Mouse (Mus musculus) liver, embryonic 16.5 days (tissue): ENCODE data around the gene Ankrd22. TPM values are rescaled to one million over a fixed set of nuclear protein-coding genes. Genes with fewer than 3 reads are reported as not detected.

ENCODE experiments used
- ATAC-seq: fragments of 200-750 bp; cut with Nextera tagmentation; 2 replicates; pipeline ENCODE4 v1.8.0; 2017; ENCODE audit warnings: low read depth, mild to moderate bottlenecking, moderate number of reproducible peaks, moderate library complexity
- H3K27ac ChIP-seq: fragments of 300-500 bp; sonication (generic); 2 replicates; pipeline ENCODE4 v1.5.1; 2014; ENCODE audit warnings: mild to moderate bottlenecking, low read length
- H3K27me3 ChIP-seq: fragments of 300-500 bp; sonication (generic); 2 replicates; pipeline ENCODE4 v1.6.1; 2014; ENCODE audit warnings: low read depth, low read length, mixed read lengths; ENCODE audit not compliant: control insufficient read depth, insufficient read depth
- H3K36me3 ChIP-seq: fragments of 300-500 bp; sonication (generic); 2 replicates; pipeline ENCODE4 v1.6.1; 2014; ENCODE audit warnings: mild to moderate bottlenecking; ENCODE audit not compliant: control insufficient read depth, insufficient read depth
- H3K4me1 ChIP-seq: fragments of 300-500 bp; sonication (generic); 2 replicates; pipeline ENCODE4 v1.6.1; 2014; ENCODE audit warnings: low read depth, low read length, mixed read lengths; ENCODE audit not compliant: control insufficient read depth
- H3K4me2 ChIP-seq: fragments of 300-500 bp; sonication (generic); 2 replicates; pipeline ENCODE4 v1.6.1; 2014; ENCODE audit warnings: low read depth, low read length, mixed read lengths
- H3K4me3 ChIP-seq: fragments of 300-500 bp; sonication (generic); 2 replicates; pipeline ENCODE4 v1.5.1; 2014; ENCODE audit warnings: low read depth, mild to moderate bottlenecking, low read length
- H3K9ac ChIP-seq: fragments of 300-500 bp; sonication (generic); 2 replicates; pipeline ENCODE4 v1.6.1; 2014; ENCODE audit warnings: low read depth, low read length
- H3K9me3 ChIP-seq: fragments of 300-500 bp; sonication (generic); replicated peaks from 2 replicates; pipeline ENCODE4 v1.6.1; 2016; ENCODE audit warnings: low read length; ENCODE audit not compliant: control insufficient read depth
- WGBS: fragments of 180-500 bp; shearing (Covaris S2); extraction: QIAGEN DNeasy Blood & Tissue Kit; methylation state at CpG from one replicate; pipeline ENCODE4 v1.1.7; 2014; ENCODE audit not compliant: insufficient replicate concordance; 5-methylcytosine and 5-hydroxymethylcytosine counted together
- polyA plus RNA-seq: library from polyadenylated mRNA; unstranded; fragments of >200 nt; fragmentation: Nextera tagmentation; extraction: Ambion mirVana; gene quantifications from 2 replicates; pipeline ENCODE4 v1.2.1, GENCODE M21; 2015

Ankrd22 gene
- polyA plus RNA-seq, 1 experiment from 2014 or later, result 0.52 TPM

- H3K4me1 ChIP-seq, result no peaks in the 10 kb centered on the region
- H3K27ac ChIP-seq, result no peak overlapping the region
- WGBS, result 63% methylated on average over 6 of the region's 6 CpGs
- H3K9ac ChIP-seq, result no peak overlapping the region
- H3K9me3 ChIP-seq, result no peaks in the 10 kb centered on the region
- H3K27me3 ChIP-seq, result no peaks in the 10 kb centered on the region
- no peak overlapping the region for H3K4me2 ChIP-seq
- H3K36me3 ChIP-seq, result no peaks in the 10 kb centered on the region
- ATAC-seq, result no peak
- no peak overlapping the region for H3K4me3 ChIP-seq
Measured at GRCm38 (mm10) chr19:34138720-34139430, 27.0 kb downstream of the Ankrd22 start.

DNA sequence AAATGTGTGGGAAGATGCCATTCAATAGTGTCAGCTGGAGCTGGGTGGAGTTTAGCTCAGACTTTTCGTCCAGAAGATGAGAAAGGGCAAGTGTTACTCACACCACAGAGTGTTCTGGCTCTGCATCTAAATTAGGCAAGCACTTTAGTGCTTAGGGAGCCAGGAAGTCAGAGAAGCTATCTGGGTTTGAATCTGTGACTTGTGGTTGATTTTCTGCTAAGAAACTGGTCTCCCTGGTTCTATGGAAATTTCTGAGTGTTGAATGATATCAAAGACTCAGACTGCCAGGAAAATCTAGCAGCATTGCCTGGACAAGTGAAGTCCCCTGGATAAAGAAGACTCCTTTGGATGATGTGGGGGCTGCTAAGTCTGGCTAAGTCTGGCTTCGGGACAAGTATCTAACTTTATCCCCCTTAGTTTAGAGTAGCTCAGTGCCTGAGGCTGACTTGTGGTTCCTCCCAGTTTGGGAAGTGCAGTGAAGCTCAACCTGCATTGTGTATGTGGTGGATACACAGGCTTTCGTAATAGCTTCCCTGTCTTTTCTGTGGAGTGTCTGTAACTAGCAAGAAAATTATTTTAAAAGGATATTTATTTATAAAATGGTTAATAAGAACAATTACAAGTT, 45.6 kb downstream of the Ankrd22 start:
- Histone ChIP-seq H3K4me3 (no peak overlapping the region), H3K27ac (no peak overlapping the region), H3K4me2 (no peak overlapping the region), H3K27me3 (no peaks in the 10 kb centered on the region), H3K9me3 (no peaks in the 10 kb centered on the region), H3K9ac (no peak overlapping the region), H3K36me3 (no peaks in the 10 kb centered on the region), H3K4me1 (no peaks in the 10 kb centered on the region)
- no peak for ATAC-seq
- WGBS, result 24% methylated on average over 3 of the region's 3 CpGs

DNA sequence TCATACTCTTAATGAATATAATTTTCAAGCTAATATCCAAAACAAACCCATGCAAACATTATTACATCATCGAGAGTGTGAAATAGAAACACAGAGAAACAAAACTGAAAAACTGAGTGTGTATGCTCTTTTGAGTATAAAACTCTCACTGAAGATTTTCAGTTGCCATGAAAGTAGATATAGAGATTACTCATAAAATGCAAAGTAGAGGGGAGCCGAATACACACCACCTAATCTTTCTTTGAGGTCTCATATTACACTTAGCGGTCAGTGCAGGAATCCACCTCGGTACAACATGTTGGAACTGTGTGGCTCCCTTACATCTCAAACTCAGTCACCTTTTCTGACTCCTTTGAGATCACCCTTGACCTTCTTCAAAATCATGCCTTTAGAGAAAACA, 46.2 kb downstream of the Ankrd22 start:
- H3K27me3 ChIP-seq, result no peaks in the 10 kb centered on the region
- ATAC-seq, result no peak
- no peaks in the 10 kb centered on the region for H3K4me1 ChIP-seq
- WGBS, result 58% methylated on average over 4 of the region's 4 CpGs
- H3K27ac ChIP-seq, result no peak overlapping the region
- H3K9ac ChIP-seq, result no peak overlapping the region
- H3K36me3 ChIP-seq, result no peaks in the 10 kb centered on the region
- H3K4me2 ChIP-seq, result no peak overlapping the region
- no peak overlapping the region for H3K4me3 ChIP-seq
- H3K9me3 ChIP-seq, result no peaks in the 10 kb centered on the region

- no peaks in the 10 kb centered on the region for H3K36me3 ChIP-seq
- H3K27ac ChIP-seq, result no peak overlapping the region
- no peaks in the 10 kb centered on the region for H3K9me3 ChIP-seq
- no peak overlapping the region for H3K4me3 ChIP-seq
- 55% methylated on average over 1 of the region's 1 CpGs for WGBS
- no peaks in the 10 kb centered on the region for H3K4me1 ChIP-seq
- H3K4me2 ChIP-seq, result no peak overlapping the region
- no peaks in the 10 kb centered on the region for H3K27me3 ChIP-seq
- ATAC-seq, result no peak
- no peak overlapping the region for H3K9ac ChIP-seq
Measured at GRCm38 (mm10) chr19:34119102-34119501, 46.8 kb downstream of the Ankrd22 start.

DNA sequence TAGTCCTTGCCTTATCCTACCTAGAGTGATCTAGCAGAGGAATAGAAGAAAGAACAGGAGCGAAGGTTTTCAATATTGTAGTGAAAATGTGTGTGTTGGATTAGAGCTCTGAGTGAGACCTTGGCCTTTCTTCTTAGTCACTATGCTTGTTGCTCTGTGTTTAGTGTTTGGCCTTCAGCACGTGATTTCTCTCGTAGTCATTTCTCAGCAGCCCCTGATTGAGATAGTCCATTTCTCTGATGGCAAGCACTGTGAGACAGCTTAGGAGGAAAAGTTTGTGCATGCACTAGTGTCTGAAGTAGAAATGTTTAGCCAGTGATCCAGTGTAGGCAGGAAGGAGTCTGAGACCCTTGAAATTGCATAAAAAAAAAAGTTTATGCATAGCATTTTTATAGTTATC, 61.0 kb downstream of the Ankrd22 start:
- H3K36me3 ChIP-seq, result no peaks in the 10 kb centered on the region
- H3K27ac ChIP-seq, result no peak overlapping the region
- no peaks in the 10 kb centered on the region for H3K9me3 ChIP-seq
- no peaks in the 10 kb centered on the region for H3K4me1 ChIP-seq
- H3K4me3 ChIP-seq, result no peak overlapping the region
- 61% methylated on average over 3 of the region's 3 CpGs for WGBS
- H3K4me2 ChIP-seq, result no peak overlapping the region
- no peak for ATAC-seq
- no peak overlapping the region for H3K9ac ChIP-seq
- H3K27me3 ChIP-seq, result no peaks in the 10 kb centered on the region

DNA sequence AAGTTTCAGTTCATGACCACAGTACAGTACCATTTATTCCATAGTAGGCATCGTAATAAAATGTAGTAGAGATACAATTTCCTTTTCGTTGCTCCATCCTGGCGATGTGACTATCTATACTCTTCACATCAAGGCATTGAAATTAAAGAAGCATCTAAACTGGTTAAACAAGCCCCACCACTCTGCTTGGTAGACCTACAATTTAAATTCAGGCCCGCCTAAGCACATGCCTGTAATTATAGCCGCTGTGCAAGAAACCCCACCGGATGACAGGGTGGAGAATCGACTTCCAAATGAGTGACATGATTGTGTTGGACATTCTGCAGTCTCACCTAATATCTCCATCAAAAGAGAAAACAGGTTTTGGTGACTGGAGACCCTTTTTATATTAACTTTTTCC, 64.0 kb downstream of the Ankrd22 start:
- H3K9ac ChIP-seq, result no peak overlapping the region
- H3K9me3 ChIP-seq, result no peaks in the 10 kb centered on the region
- H3K27ac ChIP-seq, result no peak overlapping the region
- no peaks in the 10 kb centered on the region for H3K36me3 ChIP-seq
- H3K27me3 ChIP-seq, result no peaks in the 10 kb centered on the region
- no peaks in the 10 kb centered on the region for H3K4me1 ChIP-seq
- ATAC-seq, result no peak
- WGBS, result 73% methylated on average over 7 of the region's 7 CpGs
- no peak overlapping the region for H3K4me2 ChIP-seq
- H3K4me3 ChIP-seq, result no peak overlapping the region

DNA sequence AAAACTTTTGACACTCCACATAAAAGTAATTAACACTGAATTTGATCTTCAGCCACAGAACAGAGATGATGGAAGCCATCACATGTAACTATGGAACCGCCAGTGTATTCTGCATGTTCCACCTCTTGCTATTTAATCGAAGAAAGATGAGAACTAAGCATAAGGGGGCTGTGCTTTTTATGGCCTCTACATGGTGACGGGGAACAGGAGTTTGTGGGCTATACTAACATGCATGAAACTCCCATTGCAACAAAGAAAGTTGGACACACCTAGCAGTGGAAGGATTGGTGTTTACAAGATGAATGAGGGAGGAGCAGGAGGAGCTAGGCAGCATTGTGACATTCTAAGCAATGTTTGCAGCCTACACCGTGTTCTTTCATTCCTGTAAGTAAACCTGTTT, 65.2 kb downstream of the Ankrd22 start, which contains the start of gene Lipm:
TSS of gene Lipm (plus strand) at position 301 of the 400 bp plus-strand sequence.
- H3K4me3 ChIP-seq, result no peak within 1 kb of the TSS
- ATAC-seq, result no peak
- no peaks in the 10 kb centered on the region for H3K9me3 ChIP-seq
- no peaks in the 10 kb centered on the region for H3K36me3 ChIP-seq
- no peak within 1 kb of the TSS for H3K9ac ChIP-seq
- WGBS, result 57% methylated on average over 4 of the region's 4 CpGs
- H3K27ac ChIP-seq, result no peak within 1 kb of the TSS
- no peak within 1 kb of the TSS for H3K4me2 ChIP-seq
- H3K27me3 ChIP-seq, result no peaks in the 10 kb centered on the region
- H3K4me1 ChIP-seq, result no peaks in the 10 kb centered on the region

- H3K4me1 ChIP-seq, result no peaks in the 10 kb centered on the region
- no peak overlapping the region for H3K27ac ChIP-seq
- no peak overlapping the region for H3K4me3 ChIP-seq
- no peak for ATAC-seq
- no peaks in the 10 kb centered on the region for H3K9me3 ChIP-seq
- no peak overlapping the region for H3K4me2 ChIP-seq
- 30% methylated on average over 1 of the region's 1 CpGs for WGBS
- H3K9ac ChIP-seq, result no peak overlapping the region
- no peaks in the 10 kb centered on the region for H3K36me3 ChIP-seq
- H3K27me3 ChIP-seq, result no peaks in the 10 kb centered on the region
Measured at GRCm38 (mm10) chr19:34096228-34096627, 69.6 kb downstream of the Ankrd22 start.

DNA sequence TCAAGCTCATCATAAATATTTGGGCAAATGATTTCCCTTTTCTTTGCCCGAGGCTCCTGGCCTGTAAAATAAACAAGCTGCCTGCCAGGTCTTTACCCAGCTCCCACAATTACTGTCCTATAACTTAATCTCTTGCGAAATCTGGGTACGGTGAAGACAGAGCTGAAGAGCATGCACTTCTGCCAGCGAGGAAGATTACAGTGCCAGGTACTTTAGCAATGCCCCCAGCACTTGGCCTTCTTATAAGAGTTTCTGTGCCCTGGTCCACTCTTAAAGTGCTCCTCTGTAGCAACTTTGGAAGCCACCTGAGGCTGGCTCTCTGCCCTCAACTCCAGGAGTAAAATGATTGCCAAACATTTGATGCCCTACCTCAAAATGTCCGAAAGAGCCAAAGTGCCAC, 70.5 kb downstream of the Ankrd22 start:
- H3K27me3 ChIP-seq, result no peaks in the 10 kb centered on the region
- H3K36me3 ChIP-seq, result no peaks in the 10 kb centered on the region
- no peak overlapping the region for H3K27ac ChIP-seq
- H3K9me3 ChIP-seq, result no peaks in the 10 kb centered on the region
- no peak for ATAC-seq
- no peak overlapping the region for H3K4me2 ChIP-seq
- no peak overlapping the region for H3K4me3 ChIP-seq
- no peaks in the 10 kb centered on the region for H3K4me1 ChIP-seq
- WGBS, result 58% methylated on average over 5 of the region's 5 CpGs
- no peak overlapping the region for H3K9ac ChIP-seq
